Mouse (Mus musculus): ENCODE measurements around the gene Tmem145.

DNA sequence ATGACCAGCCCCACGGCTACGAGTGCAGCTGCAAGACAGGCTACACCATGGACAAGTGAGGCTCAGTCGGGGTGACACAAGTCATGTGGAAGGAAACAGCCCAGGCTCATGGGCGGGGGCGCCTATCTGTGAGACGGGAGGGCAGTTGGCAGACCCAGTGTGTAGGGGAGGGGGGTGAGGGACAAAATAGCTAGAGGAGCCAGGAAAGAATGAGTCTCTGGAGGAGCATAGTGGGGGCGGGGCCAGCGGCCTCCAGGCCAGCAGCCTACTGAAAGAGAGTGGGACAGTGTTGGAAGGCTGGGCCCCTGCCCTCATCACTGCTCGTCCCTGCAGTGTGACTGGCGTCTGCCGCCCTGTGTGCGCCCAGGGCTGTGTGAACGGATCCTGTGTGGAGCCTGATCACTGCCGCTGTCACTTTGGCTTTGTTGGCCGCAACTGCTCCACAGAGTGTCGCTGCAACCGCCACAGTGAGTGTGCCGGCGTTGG lies 52.9 kb downstream of the Tmem145 start:
- TF ChIP-seq CTCF (IDR thresholded peaks at IDR 0.05; ENCODE audit: low read depth): no peak
- TF ChIP-seq EP300 (IDR thresholded peaks at IDR 0.05; ENCODE audit: low read depth): no peak
